Mouse (Mus musculus): ENCODE results near the gene Brd7. TPM values are rescaled to one million over a fixed set of nuclear protein-coding genes. Genes with fewer than 3 reads are reported as not detected.
A peak's percentile ranks its signal among the peaks of the same experiment; 100 is the strongest.

The Brd7 gene
- polyA plus RNA-seq, 1 experiment from 2014 or later, result 32.9 TPM

DNA sequence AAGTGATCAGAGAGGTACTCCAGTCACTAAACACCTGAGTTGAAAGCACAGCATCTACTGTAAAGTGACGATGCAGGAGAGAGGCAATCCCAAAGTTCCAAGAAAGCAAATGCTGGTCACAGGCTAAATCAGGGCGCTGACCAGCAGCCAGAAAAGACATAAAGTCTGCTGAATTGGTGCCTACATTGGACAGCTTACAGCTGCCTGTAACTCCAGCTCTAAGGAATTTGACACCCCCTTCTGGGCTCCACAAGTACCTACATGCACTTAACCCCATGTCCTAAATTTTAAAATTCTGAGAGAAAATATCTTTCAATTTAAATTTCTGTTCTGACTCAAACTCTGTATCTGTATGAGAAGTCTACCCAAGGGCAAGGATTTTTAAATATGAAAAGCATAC, 2.0 kb downstream of the Brd7 start:
- Histone ChIP-seq H3K36me3 (ENCODE audit: control insufficient read depth, insufficient read depth, low read length) (peaks cover 18% of the 10 kb centered on the region), H3K9me3 (ENCODE audit: control insufficient read depth, low read length) (no peaks in the 10 kb centered on the region), H3K4me2 (ENCODE audit: low read depth, low read length) (peak overlapping the region; percentile 80; the same call in 1 of the 2 replicates), H3K27ac (ENCODE audit: low read length) (no peak overlapping the region), H3K9ac (ENCODE audit: low read depth, low read length) (no peak overlapping the region), H3K27me3 (replicated peaks; ENCODE audit: control insufficient read depth, insufficient read depth, low read length) (no peaks in the 10 kb centered on the region), H3K4me3 (ENCODE audit: low read length) (no peak overlapping the region), H3K4me1 (ENCODE audit: control insufficient read depth, insufficient read depth, low read length) (peaks cover 15% of the 10 kb centered on the region)
- 72% methylated on average over 2 of the region's 2 CpGs for WGBS
- ATAC-seq, result no peak

GRCm38 (mm10) chr8:88357946-88358345, 4.0 kb downstream of the Brd7 start:
- ATAC-seq, result no peak
- Histone ChIP-seq H3K27ac (ENCODE audit: low read length) (no peak overlapping the region), H3K4me2 (ENCODE audit: low read depth, low read length) (no peak overlapping the region), H3K9ac (ENCODE audit: low read depth, low read length) (no peak overlapping the region), H3K36me3 (ENCODE audit: control insufficient read depth, insufficient read depth, low read length) (peaks cover 20% of the 10 kb centered on the region), H3K4me3 (ENCODE audit: low read length) (no peak overlapping the region), H3K27me3 (replicated peaks; ENCODE audit: control insufficient read depth, insufficient read depth, low read length) (no peaks in the 10 kb centered on the region), H3K4me1 (ENCODE audit: control insufficient read depth, insufficient read depth, low read length) (peaks cover 14% of the 10 kb centered on the region), H3K9me3 (ENCODE audit: control insufficient read depth, low read length) (no peaks in the 10 kb centered on the region)
- 77% methylated on average over 5 of the region's 5 CpGs for WGBS

DNA sequence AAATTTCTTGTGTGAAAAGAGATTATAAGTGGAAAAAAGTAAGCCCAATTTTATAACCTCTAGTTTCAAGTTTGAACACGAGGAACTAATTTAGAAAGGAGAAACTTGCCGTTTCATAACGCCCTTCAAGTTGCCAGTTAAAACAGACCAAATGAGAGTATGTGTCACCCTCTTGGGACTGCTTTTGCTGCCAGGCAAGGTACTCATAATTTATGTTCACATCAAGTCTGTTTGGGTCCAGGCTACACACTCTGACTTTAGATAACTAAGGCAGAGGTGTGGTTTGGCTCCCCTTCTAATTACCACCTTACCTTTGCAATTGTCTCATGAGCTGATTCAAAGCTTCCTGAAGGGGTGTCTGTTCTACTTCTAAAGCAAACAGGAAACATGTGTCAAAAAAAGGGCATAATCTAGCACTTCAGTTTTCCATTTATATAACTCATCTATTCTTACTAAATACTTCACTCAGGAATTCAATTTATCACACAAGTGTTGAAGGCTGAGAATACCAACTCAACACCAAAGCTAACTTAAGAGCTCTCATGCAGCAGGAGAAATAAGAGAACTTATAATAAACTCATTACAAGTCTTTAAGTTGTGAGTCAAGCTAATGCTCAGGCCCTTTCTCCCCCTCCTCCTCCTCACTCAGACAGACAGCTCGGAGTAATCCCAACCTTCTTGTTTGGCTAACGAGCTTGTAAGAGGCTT, 4.6 kb downstream of the Brd7 start:
- Histone ChIP-seq H3K9ac (ENCODE audit: low read depth, low read length) (no peak overlapping the region), H3K4me2 (ENCODE audit: low read depth, low read length) (no peak overlapping the region), H3K4me3 (ENCODE audit: low read length) (no peak overlapping the region), H3K36me3 (ENCODE audit: control insufficient read depth, insufficient read depth, low read length) (peaks cover 20% of the 10 kb centered on the region), H3K4me1 (ENCODE audit: control insufficient read depth, insufficient read depth, low read length) (peaks cover 10% of the 10 kb centered on the region), H3K27me3 (replicated peaks; ENCODE audit: control insufficient read depth, insufficient read depth, low read length) (no peaks in the 10 kb centered on the region), H3K27ac (ENCODE audit: low read length) (no peak overlapping the region), H3K9me3 (ENCODE audit: control insufficient read depth, low read length) (no peaks in the 10 kb centered on the region)
- ATAC-seq, result no peak
- WGBS, result 78% methylated on average over 5 of the region's 5 CpGs

DNA sequence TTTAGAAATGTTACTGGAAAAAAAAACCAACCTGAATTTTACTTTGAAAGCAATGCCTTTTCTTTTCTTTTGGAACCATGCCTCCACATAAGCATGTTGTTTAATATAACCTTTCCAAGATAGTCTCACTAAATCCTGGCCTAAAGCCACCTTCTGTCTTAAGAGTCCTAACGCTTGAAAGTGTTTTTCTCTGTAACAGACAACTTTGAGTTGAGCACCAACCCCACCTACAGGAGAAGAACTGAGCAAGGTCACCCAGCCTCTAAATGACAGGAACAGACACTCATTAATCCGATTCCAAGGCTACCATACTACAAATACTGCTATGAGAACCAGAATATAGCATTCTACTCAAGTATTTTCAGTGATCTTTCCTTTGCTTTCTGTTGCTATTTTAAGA, 12.9 kb downstream of the Brd7 start:
- Histone ChIP-seq H3K4me2 (ENCODE audit: low read depth, low read length) (no peak overlapping the region), H3K9ac (ENCODE audit: low read depth, low read length) (no peak overlapping the region), H3K36me3 (ENCODE audit: control insufficient read depth, insufficient read depth, low read length) (peaks cover 7% of the 10 kb centered on the region), H3K4me3 (ENCODE audit: low read length) (no peak overlapping the region), H3K27me3 (replicated peaks; ENCODE audit: control insufficient read depth, insufficient read depth, low read length) (no peaks in the 10 kb centered on the region), H3K9me3 (ENCODE audit: control insufficient read depth, low read length) (no peaks in the 10 kb centered on the region), H3K4me1 (ENCODE audit: control insufficient read depth, insufficient read depth, low read length) (no peaks in the 10 kb centered on the region), H3K27ac (ENCODE audit: low read length) (no peak overlapping the region)
- no peak for ATAC-seq
- WGBS, result 63% methylated on average over 2 of the region's 2 CpGs

- no peak overlapping the region for H3K4me3 ChIP-seq (ENCODE audit: low read length)
- peaks cover 9% of the 10 kb centered on the region for H3K36me3 ChIP-seq (ENCODE audit: control insufficient read depth, insufficient read depth, low read length)
- WGBS, result 84% methylated on average over 4 of the region's 4 CpGs
- H3K9ac ChIP-seq (ENCODE audit: low read depth, low read length), result no peak overlapping the region
- no peaks in the 10 kb centered on the region for H3K27me3 ChIP-seq (replicated peaks; ENCODE audit: control insufficient read depth, insufficient read depth, low read length)
- H3K4me1 ChIP-seq (ENCODE audit: control insufficient read depth, insufficient read depth, low read length), result no peaks in the 10 kb centered on the region
- H3K27ac ChIP-seq (ENCODE audit: low read length), result no peak overlapping the region
- no peak overlapping the region for H3K4me2 ChIP-seq (ENCODE audit: low read depth, low read length)
- H3K9me3 ChIP-seq (ENCODE audit: control insufficient read depth, low read length), result no peaks in the 10 kb centered on the region
- no peak for ATAC-seq
Measured at GRCm38 (mm10) chr8:88342026-88342425, 20.0 kb downstream of the Brd7 start.

GRCm38 (mm10) chr8:88339887-88340695, 21.9 kb downstream of the Brd7 start:
- WGBS, result 80% methylated on average over 2 of the region's 2 CpGs
- no peak overlapping the region for H3K27ac ChIP-seq (ENCODE audit: low read length)
- no peaks in the 10 kb centered on the region for H3K27me3 ChIP-seq (replicated peaks; ENCODE audit: control insufficient read depth, insufficient read depth, low read length)
- no peak overlapping the region for H3K9ac ChIP-seq (ENCODE audit: low read depth, low read length)
- no peak overlapping the region for H3K4me3 ChIP-seq (ENCODE audit: low read length)
- no peaks in the 10 kb centered on the region for H3K4me1 ChIP-seq (ENCODE audit: control insufficient read depth, insufficient read depth, low read length)
- no peaks in the 10 kb centered on the region for H3K9me3 ChIP-seq (ENCODE audit: control insufficient read depth, low read length)
- peaks cover 10% of the 10 kb centered on the region for H3K36me3 ChIP-seq (ENCODE audit: control insufficient read depth, insufficient read depth, low read length)
- no peak for ATAC-seq
- no peak overlapping the region for H3K4me2 ChIP-seq (ENCODE audit: low read depth, low read length)

- Histone ChIP-seq H3K4me1 (ENCODE audit: control insufficient read depth, insufficient read depth, low read length) (no peaks in the 10 kb centered on the region), H3K27me3 (replicated peaks; ENCODE audit: control insufficient read depth, insufficient read depth, low read length) (no peaks in the 10 kb centered on the region), H3K36me3 (ENCODE audit: control insufficient read depth, insufficient read depth, low read length) (peaks cover 10% of the 10 kb centered on the region), H3K27ac (ENCODE audit: low read length) (peak overlapping the region; percentile 31; the same call in 1 of the 2 replicates), H3K4me3 (ENCODE audit: low read length) (no peak overlapping the region), H3K9ac (ENCODE audit: low read depth, low read length) (no peak overlapping the region), H3K4me2 (ENCODE audit: low read depth, low read length) (no peak overlapping the region), H3K9me3 (ENCODE audit: control insufficient read depth, low read length) (no peaks in the 10 kb centered on the region)
- WGBS, result 43% methylated on average over 3 of the region's 3 CpGs
- no peak for ATAC-seq
Measured at GRCm38 (mm10) chr8:88339221-88339620, 22.8 kb downstream of the Brd7 start.

DNA sequence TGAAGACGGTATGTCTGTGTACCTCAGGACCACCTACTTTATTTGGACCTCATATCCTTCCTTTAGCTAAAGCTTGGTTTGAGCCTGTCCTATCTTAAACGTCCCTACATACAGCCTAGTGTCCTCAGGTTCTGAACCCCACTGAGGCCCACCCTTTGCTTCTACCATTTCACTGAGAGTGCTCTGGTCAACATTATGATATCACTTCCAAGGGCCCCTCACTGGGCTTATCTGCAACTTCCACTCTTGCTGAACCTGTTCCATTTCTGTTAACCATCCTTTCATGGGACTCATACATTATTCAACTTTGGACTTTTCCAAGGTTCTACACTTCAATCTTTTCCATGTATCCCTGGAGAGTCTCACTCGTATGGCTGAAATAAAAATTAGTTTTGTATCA, 27.0 kb downstream of the Brd7 start:
- Histone ChIP-seq H3K4me3 (ENCODE audit: low read length) (no peak overlapping the region), H3K27ac (ENCODE audit: low read length) (no peak overlapping the region), H3K27me3 (replicated peaks; ENCODE audit: control insufficient read depth, insufficient read depth, low read length) (no peaks in the 10 kb centered on the region), H3K36me3 (ENCODE audit: control insufficient read depth, insufficient read depth, low read length) (peaks cover 19% of the 10 kb centered on the region), H3K9ac (ENCODE audit: low read depth, low read length) (no peak overlapping the region), H3K4me1 (ENCODE audit: control insufficient read depth, insufficient read depth, low read length) (no peaks in the 10 kb centered on the region), H3K9me3 (ENCODE audit: control insufficient read depth, low read length) (no peaks in the 10 kb centered on the region), H3K4me2 (ENCODE audit: low read depth, low read length) (no peak overlapping the region)
- ATAC-seq, result peak; percentile 60
- 74% methylated on average over 3 of the region's 3 CpGs for WGBS

DNA sequence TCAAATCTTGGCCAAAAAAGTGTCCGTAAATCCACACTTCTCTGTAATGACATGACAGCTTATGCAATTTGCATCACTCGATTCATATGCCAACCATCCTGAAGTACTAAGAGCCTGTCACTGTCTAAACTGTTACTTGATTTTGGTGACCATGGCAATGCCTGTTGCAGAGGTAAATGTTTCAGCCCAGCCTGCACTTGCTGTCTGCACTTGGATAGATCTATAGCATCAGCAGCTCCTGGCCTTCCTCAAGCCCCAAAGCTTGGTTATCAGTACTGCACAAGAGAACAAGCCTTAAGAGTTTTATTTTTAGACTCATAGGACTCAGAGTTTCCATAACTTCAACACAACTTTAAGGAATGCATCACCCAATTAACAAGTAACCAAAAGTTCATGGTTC, 27.6 kb downstream of the Brd7 start:
- no peaks in the 10 kb centered on the region for H3K27me3 ChIP-seq (replicated peaks; ENCODE audit: control insufficient read depth, insufficient read depth, low read length)
- no peaks in the 10 kb centered on the region for H3K4me1 ChIP-seq (ENCODE audit: control insufficient read depth, insufficient read depth, low read length)
- 93% methylated on average over 2 of the region's 2 CpGs for WGBS
- H3K27ac ChIP-seq (ENCODE audit: low read length), result no peak overlapping the region
- H3K9ac ChIP-seq (ENCODE audit: low read depth, low read length), result no peak overlapping the region
- H3K9me3 ChIP-seq (ENCODE audit: control insufficient read depth, low read length), result no peaks in the 10 kb centered on the region
- peaks cover 19% of the 10 kb centered on the region for H3K36me3 ChIP-seq (ENCODE audit: control insufficient read depth, insufficient read depth, low read length)
- no peak overlapping the region for H3K4me2 ChIP-seq (ENCODE audit: low read depth, low read length)
- no peak for ATAC-seq
- no peak overlapping the region for H3K4me3 ChIP-seq (ENCODE audit: low read length)
